23 mouse cellular contexts compared by ENCODE assay signal in genomic region chr9:60312670-60313069, GRCm38 (mm10).
DNase-seq lines count a peak whose midpoint lies in the region; ATAC-seq and TF ChIP-seq lines count a peak whose summit lies in the region.
"Had no signal": no experiment of that assay in that cellular context is flagged by ENCODE, and none has a peak within 500 bp of the region (broad histone marks: within the 10 kb centered on the region; RNA-seq: fewer than 3 reads in every experiment).

No protein-coding gene starts in this region.

- no peak for TF ChIP-seq CTCF in lung, adult 2 months (IDR thresholded peaks at IDR 0.05; ENCODE audit: insufficient read depth, low read length)

- peaks cover 34% of the 10 kb centered on the region for H3K4me1 ChIP-seq in heart, embryonic 12.5 days (replicated peaks)
- H3K4me1 ChIP-seq in lung, adult 2 months (ENCODE audit: control insufficient read depth, insufficient read depth, low read length) = 0 out of 2 replicates have a peak, but pooled peaks cover 3% of the 10 kb centered on the region
- H3K4me1 ChIP-seq in midbrain, embryonic 10.5 days = peaks cover 52% of the 10 kb centered on the region
- peaks cover 28% of the 10 kb centered on the region for H3K4me1 ChIP-seq in midbrain, embryonic 15.5 days

- no peak overlapping the region for H3K4me3 ChIP-seq in heart, embryonic 12.5 days
- H3K4me3 ChIP-seq in lung, adult 2 months (replicated peaks; ENCODE audit: extremely low read depth, low read depth, low read length) = no peak overlapping the region
- H3K4me3 ChIP-seq in midbrain, embryonic 10.5 days = no peak overlapping the region
- no peak overlapping the region for H3K4me3 ChIP-seq in midbrain, embryonic 15.5 days
- H3K4me3 ChIP-seq: embryonic facial prominence, embryonic 12.5 days; embryonic facial prominence, embryonic 15.5 days; heart, embryonic 15.5 days; hindbrain, embryonic 15.5 days had no signal

- no peak for ATAC-seq in heart, embryonic 12.5 days (ENCODE audit: insufficient number of reproducible peaks, low FRiP score)
- no peak for ATAC-seq in midbrain, embryonic 15.5 days (replicated peaks)
- ATAC-seq: Patski had no signal

- H3K4me2 ChIP-seq in heart, embryonic 12.5 days = no peak overlapping the region
- no peak overlapping the region for H3K4me2 ChIP-seq in midbrain, embryonic 15.5 days
- H3K4me2 ChIP-seq: embryonic facial prominence, embryonic 12.5 days; embryonic facial prominence, embryonic 15.5 days; heart, embryonic 11.5 days; heart, embryonic 15.5 days; hindbrain, embryonic 15.5 days had no signal

- H3K36me3 ChIP-seq in heart, embryonic 12.5 days = no peaks in the 10 kb centered on the region
- H3K36me3 ChIP-seq in midbrain, embryonic 10.5 days = no peaks in the 10 kb centered on the region
- no peaks in the 10 kb centered on the region for H3K36me3 ChIP-seq in midbrain, embryonic 15.5 days (replicated peaks)
- H3K36me3 ChIP-seq: embryonic facial prominence, embryonic 12.5 days; embryonic facial prominence, embryonic 15.5 days; heart, embryonic 15.5 days; hindbrain, embryonic 15.5 days had no signal

- no peak overlapping the region for H3K9ac ChIP-seq in heart, embryonic 12.5 days
- H3K9ac ChIP-seq in midbrain, embryonic 15.5 days = no peak overlapping the region
- H3K9ac ChIP-seq: embryonic facial prominence, embryonic 12.5 days; embryonic facial prominence, embryonic 15.5 days; forebrain, postnatal 0 days; heart, embryonic 15.5 days; hindbrain, embryonic 15.5 days had no signal

- no peak overlapping the region for H3K27ac ChIP-seq in heart, embryonic 12.5 days (ENCODE audit: poor library complexity, severe bottlenecking)
- 0 out of 2 replicates have a peak overlapping the region, but pooled peaks have one; percentile 52 for H3K27ac ChIP-seq in midbrain, embryonic 10.5 days (replicated peaks)
- H3K27ac ChIP-seq in midbrain, embryonic 15.5 days = no peak overlapping the region
- H3K27ac ChIP-seq: embryonic facial prominence, embryonic 12.5 days; heart, embryonic 15.5 days had no signal

- no peak for TF ChIP-seq POLR2A in lung, adult 2 months (IDR thresholded peaks at IDR 0.05; ENCODE audit: borderline replicate concordance, extremely low read depth, low read depth, low read length)

- no peaks in the 10 kb centered on the region for H3K27me3 ChIP-seq in heart, embryonic 12.5 days (replicated peaks)
- no peaks in the 10 kb centered on the region for H3K27me3 ChIP-seq in midbrain, embryonic 10.5 days (ENCODE audit: low read depth, poor library complexity, severe bottlenecking)
- H3K27me3 ChIP-seq in midbrain, embryonic 15.5 days (replicated peaks) = no peaks in the 10 kb centered on the region
- H3K27me3 ChIP-seq: embryonic facial prominence, embryonic 12.5 days; embryonic facial prominence, embryonic 15.5 days; heart, embryonic 15.5 days; hindbrain, embryonic 15.5 days; Patski had no signal

- H3K9me3 ChIP-seq in heart, embryonic 12.5 days (replicated peaks) = no peaks in the 10 kb centered on the region
- H3K9me3 ChIP-seq in midbrain, embryonic 10.5 days (replicated peaks) = no peaks in the 10 kb centered on the region
- no peaks in the 10 kb centered on the region for H3K9me3 ChIP-seq in midbrain, embryonic 15.5 days
- H3K9me3 ChIP-seq: embryonic facial prominence, embryonic 12.5 days; embryonic facial prominence, embryonic 15.5 days; heart, embryonic 15.5 days; hindbrain, embryonic 15.5 days had no signal

- 90% methylated on average over 7 of the region's 7 CpGs for WGBS in heart, embryonic 12.5 days
- 83% methylated on average over 7 of the region's 7 CpGs for WGBS in lung, adult 2 months
- 91% methylated on average over 7 of the region's 7 CpGs for WGBS in midbrain, embryonic 10.5 days
- WGBS in midbrain, embryonic 15.5 days = 74% methylated on average over 7 of the region's 7 CpGs

- peak; percentile 61 for DNase-seq in adrenal gland, postnatal 10 days
- no peak for DNase-seq in adrenal gland, adult 18-20 months (ENCODE audit: low spot score in 2 of 2)
- DNase-seq in heart, adult 11 months = peak; percentile 86
- peak; percentile 14 to 17 for DNase-seq in lung, adult 18-20 months
- DNase-seq in lung, adult 2 months = no peak
- DNase-seq in midbrain, embryonic 10.5 days (ENCODE audit: low spot score) = no peak
- DNase-seq: adrenal gland, adult 2 months; cerebellum, adult 11 months; cerebellum, adult 2 months; cerebellum, adult 9-11 months; cerebellum, postnatal 25 days; forebrain, postnatal 0 days; gastrocnemius, postnatal 36 days; heart, postnatal 10 days; heart, postnatal 36 days had no signal

Comparison
In these comparisons a context has a peak if more than half of its experiments do, and no peak if none do; other contexts are left out.
1. DNase-seq: peak in adrenal gland, postnatal 10 days (single experiment), heart, adult 11 months (single experiment) and lung, adult 18-20 months (2 of 2); none in adrenal gland, adult 18-20 months (0 of 2), lung, adult 2 months (single experiment) and midbrain, embryonic 10.5 days (single experiment).